ENCODE assay signal across 8 mouse cellular contexts in genomic region chr5:130938911-130939608, GRCm38 (mm10).
A peak's percentile ranks its signal among the peaks of the same experiment; 100 is the strongest.
DNase-seq lines count a peak whose midpoint lies in the region; ATAC-seq lines count a peak whose summit lies in the region.

No protein-coding gene starts in this region.

- H3K4me3 ChIP-seq in forebrain, embryonic 12.5 days (replicated peaks): no peak overlapping the region
- H3K4me3 ChIP-seq in limb, embryonic 10.5 days: no peak overlapping the region

- DNase-seq in adrenal gland, postnatal 10 days: peak; percentile 14
- DNase-seq in adrenal gland, postnatal 25 days: no peak
- DNase-seq in brain, embryonic 18.5 days (ENCODE audit: low read depth, low spot score): peak; percentile 51
- DNase-seq in heart, postnatal 10 days: peak; percentile 44 to 49
- peak; percentile 67 for DNase-seq in limb, embryonic 10.5 days (ENCODE audit: low spot score)
- DNase-seq in right cerebral cortex, postnatal 10 days (ENCODE audit: low spot score in 2 of 2): peak; percentile 70 to 72
- no peak for DNase-seq in adrenal gland, postnatal 4 days (ENCODE audit: low spot score in 2 of 2)

- no peaks in the 10 kb centered on the region for H3K27me3 ChIP-seq in forebrain, embryonic 12.5 days
- H3K27me3 ChIP-seq in limb, embryonic 10.5 days (ENCODE audit: low read depth, poor library complexity, severe bottlenecking): no peaks in the 10 kb centered on the region

- peaks cover 23% of the 10 kb centered on the region for H3K4me1 ChIP-seq in forebrain, embryonic 12.5 days
- peaks cover 28% of the 10 kb centered on the region for H3K4me1 ChIP-seq in limb, embryonic 10.5 days

- no peak overlapping the region for H3K9ac ChIP-seq in forebrain, embryonic 12.5 days

- 18% methylated on average over 4 of the region's 4 CpGs for WGBS in forebrain, embryonic 12.5 days
- 15% methylated on average over 4 of the region's 4 CpGs for WGBS in limb, embryonic 10.5 days

- ATAC-seq in forebrain, embryonic 12.5 days (ENCODE audit: low FRiP score): peak; percentile 34; the same call in 1 of the 2 replicates

- H3K27ac ChIP-seq in forebrain, embryonic 12.5 days: peak overlapping the region; percentile 60
- peak overlapping the region; percentile 88 for H3K27ac ChIP-seq in limb, embryonic 10.5 days

- no peaks in the 10 kb centered on the region for H3K36me3 ChIP-seq in forebrain, embryonic 12.5 days (replicated peaks)
- H3K36me3 ChIP-seq in limb, embryonic 10.5 days: no peaks in the 10 kb centered on the region

- no peaks in the 10 kb centered on the region for H3K9me3 ChIP-seq in forebrain, embryonic 12.5 days
- no peaks in the 10 kb centered on the region for H3K9me3 ChIP-seq in limb, embryonic 10.5 days (replicated peaks)

- intact Hi-C loops in heart, postnatal 10 days (cut with DNase I): no loop called here

- no peak overlapping the region for H3K4me2 ChIP-seq in forebrain, embryonic 12.5 days

Comparison
In these comparisons a context has a peak if more than half of its experiments do, and no peak if none do; other contexts are left out.
1. DNase-seq: peak in adrenal gland, postnatal 10 days (single experiment), brain, embryonic 18.5 days (single experiment), heart, postnatal 10 days (2 of 2), limb, embryonic 10.5 days (single experiment) and right cerebral cortex, postnatal 10 days (2 of 2); none in adrenal gland, postnatal 25 days (single experiment) and adrenal gland, postnatal 4 days (0 of 2).